Mouse (Mus musculus): ENCODE data around the gene Senp2.

DNA sequence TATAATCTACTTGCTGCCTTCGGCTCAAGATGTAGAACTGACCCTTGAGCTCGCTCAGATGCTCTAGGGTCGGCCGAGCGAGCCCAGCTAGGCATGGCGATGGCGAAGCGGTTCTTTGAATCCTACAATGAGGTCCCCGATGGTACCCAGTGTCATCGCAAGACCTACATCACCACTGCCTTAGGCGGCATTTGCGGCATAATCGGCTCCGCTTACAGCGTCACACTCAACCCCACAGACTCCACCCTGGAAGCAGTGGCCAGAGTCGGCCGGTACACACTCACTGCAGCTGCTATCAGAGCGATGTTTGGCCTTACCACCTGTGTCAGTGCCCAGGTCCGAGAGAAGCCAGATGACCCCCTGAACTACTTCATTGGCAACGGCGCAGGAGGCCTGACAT is 44.1 kb downstream of the Senp2 start:
- TF ChIP-seq CTCF (conservative IDR thresholded peaks at IDR 0.05; ENCODE audit: insufficient read depth, insufficient read length, low read depth, low read length) = no peak
- TF ChIP-seq POLR2A (IDR thresholded peaks at IDR 0.05; ENCODE audit: low read depth, low read length) = no peak
